Mouse (Mus musculus) small intestine, adult 10 weeks (tissue): ENCODE results near the gene Lsmem1. TPM values are rescaled to one million over a fixed set of nuclear protein-coding genes. Genes with fewer than 3 reads are reported as not detected.

Experiments used
- polyA plus RNA-seq: library from polyadenylated mRNA; stranded (reverse); fragments of 350-450 nt; fragmentation: Illumina TruSeq; extraction: RNeasy Lipid Tissue Mini Kit (QIAGEN cat#74804); gene quantifications from one replicate; pipeline ENCODE4 v1.2.3, GENCODE M21; 2014; ENCODE audit warnings: low replicate concordance

The Lsmem1 gene
- not detected for polyA plus RNA-seq

DNA sequence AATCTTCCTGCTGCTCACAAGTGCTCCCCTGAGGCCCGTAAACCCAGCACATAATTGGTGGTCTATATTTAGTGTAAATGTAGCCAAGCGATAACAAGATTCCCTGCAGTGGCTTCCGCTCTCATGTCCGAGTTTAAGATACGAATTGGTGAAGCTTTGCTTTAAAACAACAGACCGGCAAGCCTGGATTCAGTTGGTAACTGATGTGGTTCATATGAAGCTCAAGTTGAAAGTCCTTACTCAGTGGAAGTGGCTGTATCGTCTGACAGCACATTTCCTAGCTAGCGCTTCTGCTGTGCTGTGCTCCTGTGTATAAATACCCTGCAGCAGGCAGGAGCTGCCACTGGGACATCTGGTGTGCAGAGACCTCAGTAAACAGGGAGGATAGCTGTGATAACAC, at the start of gene Lsmem1:
Gene Lsmem1, minus strand, starts transcription at position 189 of the 400 bp plus-strand sequence.

DNA sequence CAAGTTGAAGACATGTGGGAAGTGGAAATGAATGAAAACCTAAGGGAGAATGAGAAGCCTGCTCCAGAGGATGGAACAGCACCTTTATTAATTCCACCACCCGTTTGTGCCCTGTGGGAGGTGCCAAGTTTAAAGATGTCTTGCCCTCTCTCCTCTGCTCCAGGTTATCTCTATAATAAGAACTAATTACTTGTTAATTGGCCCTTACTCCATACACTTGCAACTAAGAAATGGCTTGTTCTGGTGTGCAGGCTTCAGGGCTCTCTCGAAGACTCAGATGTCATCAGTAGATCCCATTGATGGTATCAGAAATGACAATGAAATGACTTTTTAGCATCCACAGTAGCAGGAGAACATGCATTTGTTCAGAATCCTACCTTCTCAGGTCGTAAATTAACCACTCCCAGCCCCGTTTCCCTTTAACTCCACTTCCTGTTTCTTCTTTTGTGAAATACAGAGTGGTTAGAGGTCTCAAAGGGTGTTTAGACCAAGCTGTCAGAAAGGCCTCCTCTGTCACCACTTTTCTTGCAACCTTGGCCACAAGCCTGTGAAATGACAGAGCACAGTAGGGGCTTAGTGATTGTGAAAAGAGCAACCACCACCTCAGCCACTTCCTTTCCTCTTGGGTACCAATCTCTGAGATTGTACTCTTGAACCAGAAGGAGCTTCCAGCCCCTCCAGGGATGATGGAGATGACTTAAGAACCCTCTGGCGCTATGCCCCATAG, 49.3 kb upstream of the Lsmem1 start, which contains the start of gene Ifrd1:
Gene Ifrd1, minus strand, starts transcription at position 51 of the 727 bp plus-strand sequence.

DNA sequence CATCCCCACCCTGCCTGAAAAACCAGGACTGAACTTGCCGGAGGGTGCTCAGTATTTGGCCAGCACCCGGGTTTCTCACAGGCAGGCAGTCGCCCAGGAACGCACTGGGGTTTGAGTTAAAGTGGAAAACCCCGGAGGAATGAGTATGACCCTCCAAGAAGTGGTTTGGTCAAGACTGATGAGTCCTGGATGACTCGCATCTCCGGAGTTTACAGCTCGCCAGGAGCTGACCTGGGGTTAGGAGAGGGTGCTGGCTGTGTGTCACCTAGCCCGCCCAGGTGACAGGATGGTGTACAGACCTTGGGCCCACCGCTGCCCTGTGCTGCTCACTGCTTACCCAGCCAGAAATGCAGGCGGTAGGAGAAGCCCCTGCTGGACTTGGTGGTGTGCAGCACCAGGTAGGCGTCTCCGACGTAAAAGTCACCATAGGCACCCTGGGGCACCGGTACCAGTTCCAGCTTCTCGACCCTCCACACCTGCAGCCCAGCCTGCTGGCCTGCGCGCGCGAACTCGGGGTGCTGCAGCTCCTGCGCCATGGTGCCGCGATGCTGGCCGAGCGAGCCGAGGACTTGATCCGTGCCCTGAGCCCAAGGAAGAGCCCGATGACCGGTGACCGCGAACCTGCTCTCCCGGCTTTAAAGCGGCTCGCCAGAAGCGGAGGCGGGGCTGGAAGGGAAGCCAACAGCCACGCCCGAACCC, 65.6 kb downstream of the Lsmem1 start, which contains the start of gene Scin:
Gene Scin, minus strand, starts transcription at position 656 of the 699 bp plus-strand sequence.

Other genes with a start within 250 kb of the Lsmem1 start
- 234 TPM for gene Arl4a, start 161.5 kb downstream of the Lsmem1 start, polyA plus RNA-seq
- 129 TPM for gene Scin, start 65.3 kb downstream of the Lsmem1 start, polyA plus RNA-seq
- 548 TPM for gene Ifrd1, start 49.0 kb upstream of the Lsmem1 start, polyA plus RNA-seq
- gene Zfp277, start 246.4 kb upstream of the Lsmem1 start, polyA plus RNA-seq: 53.9 TPM
- 3.3 TPM for gene Dock4, start 246.5 kb upstream of the Lsmem1 start, polyA plus RNA-seq